Mouse (Mus musculus) thymus, postnatal 14 days (tissue): ENCODE measurements around the gene Prss21.

Experiments used
- DNase-seq: peaks from one replicate; pipeline ENCODE4 v3.0.0; 2021

The Prss21 gene

DNA sequence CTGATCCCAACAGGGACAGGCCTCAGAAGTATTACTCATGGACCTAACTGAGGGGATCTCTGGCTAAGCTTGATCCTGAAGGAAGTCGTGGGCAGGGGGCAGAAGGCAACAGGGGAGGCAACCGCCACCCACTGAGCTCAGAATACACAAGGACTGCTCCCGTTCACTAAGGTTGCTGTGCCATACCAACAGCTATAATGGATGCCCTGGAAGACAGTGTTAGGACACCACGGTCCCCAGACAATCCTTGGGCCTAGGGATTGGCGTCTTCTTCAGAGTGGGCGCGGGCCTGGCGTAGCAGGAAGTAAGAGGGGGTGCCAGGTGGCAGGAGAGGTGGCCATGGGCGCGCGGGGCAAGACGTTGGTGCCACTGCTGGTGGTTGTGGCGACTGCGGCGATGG, at the start of gene Prss21:
Gene Prss21 (plus strand): TSS at position 301 of the 400 bp plus-strand sequence.
- DNase-seq = no peak

DNA sequence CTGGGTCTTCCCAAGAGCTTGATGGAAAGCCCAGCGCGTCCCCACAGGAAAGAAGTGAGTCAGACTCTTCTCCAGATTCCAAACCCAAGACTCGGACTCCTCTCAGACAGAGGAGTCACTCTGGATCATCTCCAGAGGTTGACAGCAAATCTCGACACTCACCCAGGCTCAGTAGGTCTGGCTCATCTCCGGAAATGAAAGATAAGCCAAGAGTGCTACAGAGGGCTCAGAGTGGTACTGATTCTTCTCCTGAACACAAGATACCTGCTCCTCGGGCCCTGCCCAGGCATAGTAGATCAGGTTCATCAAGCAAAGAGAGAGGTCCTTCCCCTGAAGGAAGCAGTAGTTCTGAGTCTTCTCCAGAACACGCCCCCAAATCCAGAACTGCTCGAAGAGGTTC, 49.3 kb upstream of the Prss21 start:
- no peak for DNase-seq

DNA sequence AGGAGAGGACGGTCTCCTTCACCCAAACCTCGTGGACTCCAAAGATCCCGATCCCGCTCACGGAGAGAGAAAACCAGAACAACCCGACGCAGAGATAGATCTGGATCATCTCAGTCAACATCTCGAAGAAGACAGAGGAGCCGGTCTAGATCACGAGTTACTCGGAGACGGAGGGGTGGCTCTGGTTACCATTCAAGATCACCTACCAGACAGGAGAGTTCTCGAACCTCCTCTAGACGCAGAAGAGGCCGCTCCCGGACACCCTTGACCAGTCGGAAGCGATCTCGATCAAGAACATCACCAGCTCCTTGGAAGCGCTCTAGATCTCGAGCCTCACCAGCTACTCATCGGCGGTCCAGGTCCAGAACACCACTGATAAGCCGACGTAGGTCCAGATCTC, 48.6 kb upstream of the Prss21 start:
- DNase-seq = no peak

DNA sequence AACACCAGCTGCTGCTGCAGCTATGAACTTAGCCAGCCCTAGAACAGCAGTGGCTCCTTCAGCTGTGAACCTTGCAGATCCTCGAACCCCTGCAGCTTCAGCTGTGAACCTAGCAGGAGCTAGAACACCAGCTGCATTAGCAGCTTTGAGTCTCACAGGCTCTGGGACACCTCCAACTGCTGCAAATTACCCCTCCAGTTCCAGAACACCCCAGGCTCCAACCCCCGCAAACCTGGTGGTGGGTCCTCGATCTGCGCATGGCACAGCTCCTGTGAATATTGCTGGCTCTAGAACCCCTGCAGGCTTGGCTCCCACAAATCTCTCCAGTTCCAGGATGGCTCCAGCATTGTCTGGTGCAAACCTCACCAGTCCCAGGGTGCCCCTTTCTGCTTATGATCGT, 47.1 kb upstream of the Prss21 start:
- DNase-seq = no peak

DNA sequence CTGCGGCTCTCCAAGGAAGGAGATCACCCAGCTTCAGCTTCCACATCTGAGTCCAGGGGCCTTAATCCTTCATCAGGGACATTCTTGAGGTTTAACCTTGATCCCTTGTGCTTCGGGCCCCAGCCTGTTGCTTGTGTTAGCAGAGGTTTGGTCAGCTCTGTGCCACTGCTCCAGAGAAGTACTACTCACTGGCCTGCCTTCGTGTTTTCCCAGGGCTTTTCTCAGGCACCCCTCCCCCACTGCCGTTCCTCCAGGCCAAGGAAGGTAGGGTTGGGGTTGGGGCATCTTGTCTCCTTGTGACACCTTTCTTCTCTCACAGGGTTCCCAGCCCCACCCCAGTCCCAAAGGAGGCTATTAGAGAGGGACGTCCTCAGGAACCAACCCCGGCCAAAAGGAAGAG, 45.8 kb upstream of the Prss21 start:
- no peak for DNase-seq

DNA sequence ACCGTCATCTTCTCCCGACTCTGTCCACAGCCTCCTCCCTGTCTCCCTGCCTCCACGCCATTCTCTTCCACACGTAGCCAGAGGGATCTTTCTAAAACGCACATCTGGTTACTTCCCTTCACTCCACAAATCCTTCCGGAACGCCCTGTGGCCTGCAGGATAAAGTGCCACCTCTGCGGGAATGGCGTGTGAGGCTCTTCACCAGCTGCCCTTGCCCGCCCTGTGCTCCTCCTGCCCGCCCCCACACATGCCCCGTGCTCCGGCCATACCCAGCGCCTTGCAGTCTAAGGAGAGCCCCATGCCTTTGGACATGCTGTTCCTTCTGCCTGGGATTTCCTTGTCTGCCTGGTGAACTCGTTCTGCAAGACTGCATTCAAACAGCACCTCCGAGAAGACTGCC, 44.8 kb upstream of the Prss21 start:
- DNase-seq = no peak

DNA sequence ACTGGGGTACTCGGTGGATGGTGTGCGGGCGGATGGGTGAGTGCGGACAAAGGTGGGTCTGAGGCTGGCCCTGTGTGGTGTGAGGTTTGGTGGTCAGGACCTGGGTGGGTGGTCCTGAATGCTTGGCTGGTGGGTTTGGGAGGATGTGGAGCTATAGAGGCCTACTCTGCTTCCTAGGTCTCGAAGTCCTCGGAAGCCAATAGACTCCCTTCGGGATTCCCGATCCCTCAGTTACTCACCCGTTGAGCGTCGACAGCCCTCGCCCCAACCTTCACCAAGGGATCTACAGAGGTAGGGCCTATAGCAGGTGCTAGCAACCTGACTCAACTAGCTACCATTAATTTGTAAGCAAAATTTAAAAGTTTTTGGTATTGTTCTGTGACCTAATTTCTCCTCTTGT, 44.2 kb upstream of the Prss21 start:
- DNase-seq = no peak

DNA sequence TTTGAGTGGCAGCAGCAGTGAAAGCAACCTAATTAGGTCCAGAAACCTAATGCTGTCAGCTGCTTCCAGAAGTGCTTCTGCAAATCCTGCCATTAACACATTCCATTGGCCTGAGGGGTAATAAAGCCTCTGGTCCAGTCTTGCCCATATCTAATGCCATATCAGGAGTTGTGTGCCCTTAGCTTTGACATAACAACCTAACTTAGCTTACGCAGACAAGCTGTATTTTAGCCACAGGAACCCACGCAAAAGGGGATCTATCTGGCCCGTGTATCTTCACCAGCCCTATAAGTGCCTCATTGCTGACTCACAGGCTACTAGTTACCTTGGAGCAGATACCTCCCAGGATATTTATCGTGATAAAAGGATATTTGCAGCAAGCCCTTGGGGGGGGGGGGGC, 42.3 kb upstream of the Prss21 start:
- DNase-seq = no peak

DNA sequence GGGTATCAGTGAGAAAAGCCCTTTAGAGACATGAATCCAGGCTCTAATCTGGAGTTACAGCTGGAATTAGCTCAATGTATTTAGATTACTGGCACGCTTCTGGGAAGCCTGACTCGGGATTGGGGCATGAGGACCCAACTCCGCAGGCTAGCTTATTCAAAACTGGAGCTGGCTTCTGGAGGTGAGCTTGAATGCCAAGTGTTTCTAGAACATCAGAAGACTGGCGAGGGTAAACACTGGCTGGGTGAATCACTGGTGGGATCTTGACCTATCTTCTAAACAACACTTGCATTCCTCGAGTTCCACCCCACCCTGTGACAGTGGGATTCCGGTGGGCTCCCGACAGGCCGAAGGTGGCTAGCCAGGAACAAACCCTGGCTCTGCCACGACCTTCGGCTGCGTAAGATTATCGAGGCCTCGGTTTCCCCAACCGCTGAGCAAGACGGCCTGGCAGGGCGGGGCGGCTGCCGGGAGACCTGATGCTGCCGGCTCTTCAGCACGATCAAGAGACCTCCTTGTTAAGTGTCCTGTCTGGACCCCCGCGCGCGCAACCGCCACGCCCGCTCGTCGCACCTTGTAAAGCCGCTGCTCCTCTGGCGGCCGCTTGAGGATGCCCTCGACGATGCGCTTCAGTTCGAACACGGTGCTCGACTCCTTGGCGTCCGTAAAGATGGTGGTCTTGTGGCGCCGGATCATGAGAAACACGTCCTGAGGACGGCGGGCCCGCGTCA, 39.4 kb upstream of the Prss21 start:
- peak; percentile 78 for DNase-seq

DNA sequence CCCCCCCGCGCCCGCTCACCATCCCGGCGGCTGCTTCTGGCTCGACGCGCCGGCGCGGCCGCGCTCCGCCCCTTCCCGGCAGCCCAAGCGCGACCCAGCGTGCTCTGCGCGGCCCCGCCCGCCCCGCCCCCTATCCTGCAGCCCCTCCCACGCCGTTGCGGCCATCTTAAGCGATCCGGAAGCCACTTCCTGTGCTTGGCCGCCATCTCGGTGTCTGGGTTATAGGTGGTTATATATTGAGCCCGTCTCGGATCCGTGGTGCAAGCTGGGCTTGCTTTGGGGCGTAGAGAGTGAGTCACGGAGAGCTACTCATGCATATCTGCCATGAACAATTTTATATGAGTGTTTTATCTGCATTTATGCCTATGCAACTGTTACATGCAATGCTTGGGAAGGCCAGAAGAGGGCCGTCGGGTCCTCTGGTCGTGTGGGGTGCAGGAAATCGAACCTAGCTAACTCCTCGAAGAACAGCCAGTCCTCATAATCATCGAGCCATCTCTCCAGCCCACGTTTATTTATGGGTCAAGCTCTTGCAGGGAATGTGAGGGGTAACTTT, 38.7 kb upstream of the Prss21 start, which contains the start of gene Elob:
Gene Elob (minus strand): TSS at position 73 of the 556 bp plus-strand sequence.
- peak; percentile 87 for DNase-seq

DNA sequence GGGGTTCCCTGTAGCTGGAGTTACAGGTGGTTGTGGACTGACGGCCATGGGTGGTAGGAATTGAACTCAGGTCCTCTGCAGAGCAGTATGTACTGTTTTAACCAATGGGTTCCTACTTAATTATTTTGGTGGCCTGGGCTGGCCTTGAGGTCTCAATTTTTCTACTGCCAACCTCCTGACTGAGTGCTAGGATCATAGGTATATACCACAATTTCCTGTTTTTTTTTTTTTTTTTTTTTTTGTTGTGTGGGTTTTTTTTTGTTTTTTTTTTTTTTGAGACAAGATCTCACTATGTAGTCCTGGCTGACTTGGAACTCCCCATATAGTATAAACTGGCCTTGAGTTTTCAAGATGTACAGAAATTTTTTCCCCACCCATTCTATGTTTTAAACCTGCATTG, 36.7 kb upstream of the Prss21 start:
- DNase-seq = peak; percentile 8

DNA sequence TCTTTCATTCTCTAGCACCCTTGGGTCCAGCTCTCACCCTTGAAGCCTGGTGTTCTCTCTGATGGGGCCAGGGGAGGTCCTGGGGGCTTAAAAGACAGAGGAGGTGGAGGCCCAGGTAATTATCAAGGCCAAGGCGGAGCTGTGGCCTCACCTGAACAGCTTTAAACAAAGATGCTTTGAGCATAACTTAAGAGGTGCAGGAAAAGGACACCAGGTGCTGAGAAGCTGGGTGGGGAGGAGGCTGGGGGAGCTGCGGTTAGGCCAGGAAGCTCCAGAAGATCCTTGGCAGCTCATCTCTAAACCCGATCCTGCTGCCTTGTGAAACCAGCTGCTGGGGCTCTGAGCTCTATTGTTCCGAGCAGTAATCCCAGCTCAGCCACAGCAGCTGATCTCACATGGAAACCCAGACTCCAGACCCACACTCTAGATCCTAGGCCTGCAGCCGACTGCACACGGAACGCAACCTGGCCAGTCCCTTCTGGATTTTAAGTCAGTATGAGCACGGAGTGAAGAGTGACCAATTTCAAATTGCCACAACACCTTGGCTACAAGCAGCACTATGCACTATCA, 31.8 kb upstream of the Prss21 start, which contains the start of gene Prss33:
Gene Prss33 (minus strand): TSS at position 51 of the 570 bp plus-strand sequence.
- DNase-seq = no peak

DNA sequence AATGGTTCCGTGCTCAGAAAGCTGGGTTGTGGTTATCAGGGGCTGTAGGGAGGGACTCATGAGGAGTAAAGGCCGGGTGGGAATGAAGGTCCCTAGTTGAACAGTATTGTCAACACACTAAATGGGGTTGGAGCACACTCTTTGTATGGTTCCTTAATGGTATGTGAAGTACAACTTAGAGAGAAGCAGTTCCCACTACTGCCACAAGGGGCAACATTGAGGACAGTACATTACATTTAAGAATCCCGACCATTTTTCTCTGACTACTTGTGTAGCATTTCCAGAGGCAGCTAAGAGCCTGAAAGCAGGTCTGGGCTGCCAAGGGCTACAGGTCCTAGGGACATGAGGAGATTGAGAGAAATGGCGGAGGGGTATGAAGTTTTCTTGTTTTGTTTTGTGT, 26.7 kb upstream of the Prss21 start:
- DNase-seq = peak; percentile 75

DNA sequence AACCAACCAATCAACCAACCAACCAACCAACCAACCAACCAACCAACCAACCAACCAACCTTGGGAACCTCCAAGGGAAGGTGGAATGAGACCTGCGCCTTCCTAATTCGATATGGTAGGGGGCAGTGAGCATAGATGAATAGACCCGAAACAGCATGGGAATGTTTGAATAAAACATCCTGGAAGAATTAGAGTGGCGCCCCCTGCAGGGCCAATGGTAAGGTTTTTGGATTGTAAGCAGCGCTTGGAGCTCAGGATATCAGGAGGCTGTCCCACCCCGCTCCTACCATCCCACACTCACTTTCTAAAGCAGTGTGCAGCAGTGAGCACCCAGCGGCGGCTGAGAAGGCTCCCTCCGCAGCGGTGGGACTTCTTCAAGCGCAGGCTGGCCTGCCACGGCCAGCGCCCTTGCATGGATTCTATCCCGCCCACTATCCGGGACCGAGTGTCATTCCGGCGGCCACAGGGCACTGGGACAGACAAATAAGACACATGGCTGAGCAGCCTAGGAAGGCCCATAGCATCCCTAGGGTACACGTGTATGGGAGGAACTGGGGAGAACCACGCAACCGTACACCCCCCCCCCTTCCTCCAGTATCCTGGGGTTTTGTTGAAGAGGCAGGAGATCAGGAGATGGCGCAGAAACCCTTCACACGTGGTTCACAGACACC, 24.6 kb upstream of the Prss21 start:
- no peak for DNase-seq

DNA sequence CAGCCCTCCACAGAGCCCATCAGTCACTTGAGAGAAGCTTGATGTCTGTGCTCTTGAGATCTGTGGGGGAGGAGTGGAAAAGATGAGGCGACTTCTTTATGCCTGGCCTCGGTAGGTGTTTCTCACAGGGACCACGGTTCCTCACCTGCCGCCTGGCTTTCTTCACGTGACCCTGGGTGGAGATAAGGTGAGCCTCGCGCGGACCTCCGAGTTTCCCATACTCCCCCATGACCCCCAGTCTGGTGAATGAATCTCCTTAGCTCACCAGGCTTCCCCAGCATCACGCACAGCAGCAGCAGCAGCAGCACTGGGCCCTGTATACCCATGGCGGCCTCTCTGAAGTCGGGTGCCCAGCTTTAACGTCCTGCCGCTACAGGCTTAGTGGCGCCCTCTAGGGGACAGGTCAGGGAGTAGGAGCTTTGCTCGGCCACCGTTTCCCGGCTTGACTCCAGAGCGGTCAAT, 24.0 kb upstream of the Prss21 start, which contains the start of the genes Prss32 and Prss41:
Gene Prss32 (plus strand): TSS at position 44 of the 462 bp plus-strand sequence.
Gene Prss41 (minus strand): TSS at position 361 of the 462 bp plus-strand sequence.
- DNase-seq = peak; percentile 77

DNA sequence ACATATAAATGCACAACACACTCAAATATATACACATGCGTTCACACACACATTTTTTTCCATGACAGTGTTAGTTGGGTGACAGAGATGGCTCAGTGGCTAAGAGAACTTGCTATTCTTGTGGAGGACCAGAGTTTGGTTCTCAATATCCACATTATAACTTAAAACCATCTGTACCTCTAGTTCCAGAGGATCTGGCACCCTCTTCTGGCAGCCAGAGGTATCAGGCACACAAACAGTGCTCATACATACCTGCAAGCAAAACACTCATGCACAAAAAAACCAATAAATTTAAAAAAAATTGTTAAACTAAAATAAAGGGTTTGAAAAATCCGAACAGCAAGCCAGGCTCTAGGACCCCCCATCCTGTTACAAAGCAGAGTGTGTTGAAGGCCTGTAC, 17.8 kb upstream of the Prss21 start:
- DNase-seq = no peak

DNA sequence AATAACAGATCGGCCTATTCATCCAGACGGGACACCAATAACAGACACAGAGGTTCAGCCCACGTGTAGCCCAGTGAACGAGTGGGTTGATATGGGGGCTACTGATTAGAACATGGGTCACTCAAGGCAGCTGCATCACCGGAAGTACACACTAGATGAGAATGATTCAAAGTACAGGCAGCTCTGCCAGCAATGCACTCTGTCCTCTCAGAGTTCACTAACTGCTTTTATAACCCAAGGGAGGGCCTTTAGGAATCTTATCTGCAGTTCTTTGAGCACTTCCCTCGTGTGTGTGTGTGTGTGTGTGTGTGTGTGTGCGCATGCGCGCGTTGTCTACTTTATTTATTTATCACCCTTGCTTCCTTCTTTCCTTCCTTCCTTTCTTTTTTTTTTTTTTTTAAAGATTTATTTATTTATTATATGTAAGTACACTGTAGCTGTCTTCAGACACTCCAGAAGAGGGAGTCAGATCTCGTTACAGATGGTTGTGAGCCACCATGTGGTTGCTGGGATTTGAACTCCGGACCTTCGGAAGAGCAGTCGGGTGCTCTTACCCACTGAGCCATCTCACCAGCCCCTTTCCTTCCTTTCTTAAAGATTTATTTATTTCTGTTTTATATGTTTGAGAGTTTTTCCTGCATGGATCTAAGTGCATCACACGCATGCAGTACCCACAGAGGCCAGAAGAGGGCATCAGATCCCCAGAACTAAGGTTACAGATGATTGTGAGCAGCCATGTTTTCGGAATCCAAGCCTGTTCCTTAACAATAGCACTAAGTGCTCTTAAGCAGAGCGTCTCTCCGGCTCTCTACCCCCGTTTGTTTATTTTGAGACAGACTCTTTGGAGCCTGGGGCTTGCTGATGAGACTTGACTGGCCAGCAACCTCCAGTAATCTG, 16.8 kb upstream of the Prss21 start:
- peak; percentile 61 for DNase-seq

DNA sequence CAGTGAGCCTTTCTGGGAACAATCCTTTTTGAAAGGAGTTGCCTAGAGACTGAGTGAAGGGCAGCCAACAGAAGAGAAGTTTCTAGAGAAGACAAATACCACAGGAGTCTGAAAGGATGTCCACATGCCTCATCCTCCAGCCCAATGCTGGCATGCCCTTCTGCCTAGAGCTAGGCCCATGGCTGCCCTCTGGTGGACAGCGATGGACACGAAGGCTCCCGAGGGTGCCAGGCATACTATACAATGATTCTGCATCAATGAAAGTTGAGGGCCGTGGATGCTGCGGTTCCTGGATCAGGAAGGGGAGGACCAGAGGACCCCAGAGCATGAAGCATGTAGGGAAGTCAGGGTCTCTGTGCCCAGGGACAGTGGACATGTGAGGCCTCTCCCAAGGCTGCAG, 14.6 kb upstream of the Prss21 start:
- peak; percentile 74 for DNase-seq

DNA sequence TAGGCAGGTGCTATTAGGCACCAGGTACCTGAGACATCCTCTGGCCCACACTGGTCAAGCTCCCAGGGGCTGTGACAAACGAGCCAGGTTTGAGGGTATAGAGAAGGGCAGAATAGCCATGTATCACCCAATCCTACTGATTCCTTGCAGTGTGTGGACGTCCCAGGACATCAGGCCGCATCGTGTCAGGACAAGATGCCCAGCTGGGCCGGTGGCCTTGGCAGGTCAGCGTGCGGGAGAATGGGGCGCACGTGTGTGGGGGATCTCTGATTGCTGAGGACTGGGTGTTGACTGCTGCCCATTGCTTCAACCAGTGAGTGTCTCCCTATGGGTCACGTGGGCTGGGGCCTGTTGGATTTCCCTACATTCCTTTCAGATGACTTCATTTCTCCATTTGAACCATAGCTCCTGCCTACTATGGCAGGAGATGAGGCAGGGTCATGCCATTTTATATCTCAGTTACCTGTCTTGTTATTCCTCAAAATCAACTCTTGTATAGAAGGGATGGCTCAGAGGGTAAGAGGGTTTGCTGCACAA, 13.6 kb upstream of the Prss21 start:
- no peak for DNase-seq

DNA sequence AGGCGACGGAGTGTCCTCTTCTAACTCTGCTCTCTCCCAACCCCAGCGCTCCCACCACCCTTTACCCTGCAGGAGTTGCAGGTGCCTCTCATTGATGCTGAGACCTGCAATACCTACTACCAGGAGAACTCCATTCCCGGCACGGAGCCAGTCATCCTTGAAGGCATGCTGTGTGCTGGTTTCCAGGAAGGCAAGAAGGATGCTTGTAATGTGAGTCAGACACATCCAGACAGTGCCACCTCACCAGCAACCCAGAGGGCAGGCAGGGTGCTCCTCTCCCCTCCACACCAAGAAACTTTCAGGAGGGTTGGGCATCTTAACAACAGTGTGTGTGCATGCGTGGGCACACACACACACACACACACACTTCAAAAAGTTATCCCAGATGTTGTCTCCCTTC, 10.7 kb upstream of the Prss21 start:
- DNase-seq = no peak

DNA sequence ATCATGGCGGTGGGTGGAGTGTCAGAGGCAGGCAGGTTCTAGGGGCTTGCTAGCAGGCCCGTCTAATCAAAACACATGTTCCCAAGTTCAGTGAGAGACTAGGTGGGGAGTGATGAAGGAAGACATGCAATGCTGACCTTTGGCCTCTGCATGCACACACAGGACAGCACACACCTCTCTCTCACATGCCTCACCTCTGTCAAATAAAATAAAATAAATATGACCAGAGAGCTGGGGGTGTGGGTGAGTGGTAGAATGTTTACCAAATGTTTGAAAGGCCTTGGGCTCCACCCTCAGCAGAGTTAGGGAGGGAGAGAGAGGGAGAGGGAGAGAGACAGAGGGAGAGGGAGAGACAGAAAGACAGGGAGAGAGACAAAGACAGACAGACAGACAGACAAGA, 9.9 kb upstream of the Prss21 start:
- no peak for DNase-seq

DNA sequence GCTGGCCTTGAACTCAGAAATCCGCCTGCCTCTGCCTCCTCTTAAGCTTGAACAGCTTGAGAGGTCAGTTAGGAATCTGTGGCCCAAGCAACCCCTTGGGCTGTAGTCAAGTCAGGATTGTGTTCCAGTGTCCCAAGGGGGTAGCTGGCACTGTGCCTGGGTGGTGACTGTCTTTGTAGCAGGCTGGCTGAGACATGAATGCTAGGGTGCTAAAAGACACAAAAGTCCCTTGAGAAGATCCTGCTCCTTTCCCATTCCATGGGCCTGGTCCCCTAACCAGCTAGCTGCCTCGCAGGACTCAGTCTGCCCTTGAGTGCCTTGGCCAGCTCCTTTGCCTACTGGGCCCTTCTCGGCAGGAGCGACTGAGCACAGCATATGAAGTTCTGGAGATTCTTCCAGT, 4.9 kb upstream of the Prss21 start:
- DNase-seq = no peak
